Mouse (Mus musculus): ENCODE measurements around the gene Capg.

Gene Capg

GRCm38 (mm10) chr6:72544283-72544987 is at the start of gene Capg:
Gene Capg (plus strand): TSS chr6:72544391.
- 24% methylated on average over 23 of the region's 23 CpGs for WGBS

- 77% methylated on average over 5 of the region's 5 CpGs for WGBS
These were observed 45.2 kb upstream of the Capg start for GRCm38 (mm10) chr6:72498950-72499349.

DNA sequence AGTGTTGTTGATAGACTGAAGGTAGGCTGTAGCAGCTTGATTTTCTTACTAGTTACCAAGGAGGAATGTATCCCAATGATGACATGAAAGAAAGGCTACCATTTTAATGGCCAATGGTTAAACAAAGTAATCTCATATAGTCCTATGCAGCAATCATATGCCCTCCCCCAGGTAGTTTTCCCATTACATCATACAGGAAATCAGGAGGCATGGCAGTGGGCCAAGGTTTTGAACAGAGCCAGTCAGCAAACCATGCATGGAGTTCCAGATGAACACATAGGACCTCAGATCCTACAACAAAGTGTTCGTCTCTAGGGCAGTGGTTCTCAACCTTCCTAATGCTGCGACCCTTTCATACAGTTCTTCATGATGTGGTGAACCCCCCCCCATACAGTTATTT is 40.3 kb upstream of the Capg start:
- WGBS = 79% methylated on average over 2 of the region's 2 CpGs

DNA sequence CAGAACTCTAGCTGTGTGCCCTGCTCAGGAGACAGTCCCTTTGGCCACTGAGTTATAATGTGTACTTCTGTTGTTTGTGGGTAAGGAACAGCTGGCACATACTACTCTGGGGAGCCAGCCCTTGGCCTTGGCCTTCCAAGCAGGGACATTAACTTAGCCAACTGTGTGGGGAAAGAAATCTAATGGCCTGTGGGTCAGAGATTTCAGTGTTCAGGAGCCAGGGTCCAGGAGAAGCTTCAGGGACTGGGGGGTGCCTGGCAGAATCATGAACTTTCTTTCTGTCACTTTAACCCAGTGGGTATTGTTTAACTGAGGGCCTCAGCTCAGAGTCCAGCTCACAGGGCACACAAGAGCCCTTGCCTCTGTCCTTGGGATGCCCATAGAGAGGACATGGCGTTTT is 38.1 kb upstream of the Capg start:
- 83% methylated on average over 1 of the region's 1 CpGs for WGBS

GRCm38 (mm10) chr6:72508596-72508995 is 35.6 kb upstream of the Capg start:
- 80% methylated on average over 4 of the region's 4 CpGs for WGBS

- WGBS = 53% methylated on average over 2 of the region's 2 CpGs
These were observed 34.2 kb upstream of the Capg start for GRCm38 (mm10) chr6:72509872-72510435.

DNA sequence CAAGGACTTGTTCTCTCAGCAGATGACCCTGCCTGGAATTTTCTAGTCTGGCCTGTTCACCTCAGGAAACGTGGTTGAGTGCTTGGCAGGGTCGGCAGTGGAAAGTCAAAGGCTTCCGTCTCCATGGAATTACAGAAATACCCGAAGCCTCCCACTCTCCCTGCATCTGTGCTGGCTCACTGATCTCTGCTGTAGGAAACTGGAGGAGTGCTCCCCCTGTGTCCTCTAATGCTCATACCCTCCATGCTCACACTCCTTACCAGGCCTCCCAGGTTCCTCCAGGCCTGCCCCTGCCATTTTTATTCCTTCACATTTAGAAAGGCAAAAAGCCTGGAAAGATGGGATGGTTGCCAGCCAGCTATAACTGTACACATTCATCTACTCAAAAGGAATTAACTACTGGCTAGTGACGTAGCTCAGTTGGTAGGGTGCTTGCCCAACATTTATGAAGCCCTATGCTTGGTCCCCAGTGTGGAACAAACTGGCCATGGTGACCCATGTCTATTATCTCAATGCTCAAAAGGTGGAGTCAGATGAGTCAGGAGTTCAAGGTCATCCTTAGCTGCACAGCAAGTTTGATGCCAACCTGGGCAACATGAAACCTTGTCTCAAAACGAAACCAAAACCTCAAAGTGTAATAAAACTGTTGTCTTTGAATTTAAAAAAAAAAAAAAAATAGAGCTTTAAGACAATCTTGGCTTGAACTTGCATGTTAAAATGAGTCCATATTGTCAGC is 33.3 kb upstream of the Capg start:
- WGBS = 34% methylated on average over 6 of the region's 6 CpGs

GRCm38 (mm10) chr6:72512386-72513070 is 31.7 kb upstream of the Capg start:
- 8% methylated on average over 33 of the region's 33 CpGs for WGBS

DNA sequence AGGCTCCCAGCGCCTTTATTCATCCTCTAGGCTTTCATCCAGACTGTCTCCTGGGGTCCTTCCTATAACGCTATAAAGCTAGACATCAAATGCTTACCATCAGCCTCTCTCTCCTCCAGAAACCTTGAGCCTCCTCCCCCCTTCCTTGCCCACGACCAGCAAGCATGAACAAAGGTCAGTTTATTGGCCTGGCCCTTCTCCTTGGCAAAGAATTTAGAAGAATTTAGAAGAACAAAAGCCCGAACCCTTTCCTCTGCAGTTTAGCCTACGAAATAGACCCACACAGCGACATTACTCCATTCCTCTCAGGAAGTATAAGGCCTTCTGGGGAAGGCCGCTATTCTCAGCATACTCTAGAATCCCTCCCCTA is 31.1 kb upstream of the Capg start:
- WGBS = 37% methylated on average over 7 of the region's 7 CpGs

- WGBS = 95% methylated on average over 6 of the region's 6 CpGs
These were observed 28.5 kb upstream of the Capg start for GRCm38 (mm10) chr6:72515644-72516043.

- 56% methylated on average over 1 of the region's 1 CpGs for WGBS
These were observed 25.3 kb upstream of the Capg start for GRCm38 (mm10) chr6:72518842-72519241.

DNA sequence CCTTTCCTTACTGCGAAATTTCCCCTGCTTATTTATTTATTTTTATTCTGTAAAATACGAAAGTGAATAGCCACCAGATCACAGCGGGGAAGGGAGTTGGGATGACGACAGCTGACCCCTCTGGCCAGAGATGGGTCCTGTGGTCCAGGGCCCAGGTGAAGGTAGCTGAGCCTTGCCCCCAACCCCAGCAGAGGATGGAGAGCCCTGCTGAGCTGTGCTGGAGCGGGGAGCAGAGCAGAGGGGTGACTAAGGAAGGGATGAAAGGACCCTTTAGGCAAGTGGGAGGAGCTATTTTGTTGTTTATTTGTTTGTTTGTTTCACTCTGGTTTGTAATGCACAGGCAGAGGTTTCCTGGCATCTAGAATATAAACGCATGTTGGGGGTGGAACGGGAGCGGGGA is 24.9 kb upstream of the Capg start:
- 33% methylated on average over 8 of the region's 8 CpGs for WGBS

DNA sequence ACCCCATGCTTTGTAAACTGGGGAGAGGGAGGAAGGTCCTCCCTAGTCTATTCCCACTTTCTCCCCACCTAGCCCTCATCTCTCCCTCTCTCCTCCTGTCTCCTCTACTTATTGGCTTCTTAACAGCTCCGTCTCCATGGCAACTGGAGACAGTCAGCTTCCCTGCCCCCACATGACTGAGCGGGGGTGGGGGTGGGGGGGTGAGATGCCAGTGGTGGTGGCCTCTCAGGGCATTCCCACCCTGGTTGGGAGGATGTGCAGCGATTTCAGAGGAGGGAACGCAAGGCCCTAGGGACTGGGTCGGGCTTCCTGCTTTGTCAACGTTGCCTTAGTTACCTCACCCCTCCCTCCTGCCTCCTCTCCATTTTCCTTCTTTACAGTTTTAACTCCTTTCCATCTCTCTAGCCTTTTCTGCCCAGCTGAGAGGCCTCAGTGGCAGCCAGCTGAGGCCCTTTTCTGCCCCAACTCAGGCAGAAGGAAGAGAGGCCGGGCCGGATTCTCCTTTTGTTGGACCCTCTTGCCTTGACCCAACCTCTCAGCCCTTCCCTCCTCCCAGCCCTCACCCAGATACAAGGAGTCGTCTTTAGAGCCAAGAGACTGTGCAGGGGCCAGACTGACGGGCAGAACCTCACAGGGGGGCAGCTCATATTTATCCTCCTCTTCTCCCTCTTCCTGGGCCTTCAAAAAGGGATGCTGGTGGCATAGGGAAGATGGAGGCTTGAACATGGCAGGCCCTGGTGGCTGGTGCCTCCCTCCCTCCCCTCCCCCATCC is 24.1 kb upstream of the Capg start:
- 13% methylated on average over 10 of the region's 10 CpGs for WGBS

DNA sequence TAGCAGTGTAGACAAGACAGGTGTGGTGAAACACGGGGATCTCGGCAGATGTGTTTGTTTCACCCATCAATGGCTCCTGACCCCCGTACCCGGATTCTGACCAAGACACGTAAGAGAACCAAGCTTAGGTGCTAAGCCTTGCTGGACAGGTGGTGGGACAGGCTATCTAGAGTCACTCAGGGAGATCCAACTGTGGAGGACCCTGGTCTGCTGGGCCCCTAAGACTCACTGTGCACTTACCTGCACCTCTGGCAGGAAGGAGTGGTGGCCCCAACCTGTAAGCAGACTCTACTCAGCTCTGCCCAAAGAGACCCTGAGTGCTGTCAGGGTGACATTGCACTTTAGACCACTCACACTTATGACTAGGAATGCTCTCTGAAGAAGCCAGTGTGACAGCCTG is 23.3 kb upstream of the Capg start:
- WGBS = 99% methylated on average over 5 of the region's 5 CpGs

- WGBS = 92% methylated on average over 5 of the region's 5 CpGs
These were observed 22.6 kb upstream of the Capg start, which contains the start of gene Sh2d6 for GRCm38 (mm10) chr6:72521607-72522006. Gene Sh2d6 (minus strand): TSS chr6:72521707.

DNA sequence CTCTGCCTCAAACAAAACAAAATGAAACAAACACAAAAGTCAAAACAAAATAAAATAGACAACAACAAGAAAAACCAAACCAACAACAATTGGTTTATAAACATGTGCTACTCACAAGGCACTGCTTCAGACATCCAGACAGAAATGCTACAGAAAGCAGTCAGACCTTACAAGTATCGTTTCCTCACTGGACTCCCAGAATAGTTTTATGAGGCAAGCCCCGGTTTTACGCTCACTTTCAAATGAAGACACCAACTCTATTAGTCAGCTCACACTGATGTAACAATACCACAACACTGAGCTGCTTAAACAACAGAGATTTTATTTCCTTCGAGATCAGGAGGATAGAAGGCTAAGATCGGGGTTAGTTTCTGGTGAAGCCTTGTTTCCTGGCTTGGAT is 21.9 kb upstream of the Capg start:
- WGBS = 61% methylated on average over 5 of the region's 5 CpGs

- 89% methylated on average over 4 of the region's 4 CpGs for WGBS
These were observed 21.0 kb upstream of the Capg start for GRCm38 (mm10) chr6:72523222-72523621.

DNA sequence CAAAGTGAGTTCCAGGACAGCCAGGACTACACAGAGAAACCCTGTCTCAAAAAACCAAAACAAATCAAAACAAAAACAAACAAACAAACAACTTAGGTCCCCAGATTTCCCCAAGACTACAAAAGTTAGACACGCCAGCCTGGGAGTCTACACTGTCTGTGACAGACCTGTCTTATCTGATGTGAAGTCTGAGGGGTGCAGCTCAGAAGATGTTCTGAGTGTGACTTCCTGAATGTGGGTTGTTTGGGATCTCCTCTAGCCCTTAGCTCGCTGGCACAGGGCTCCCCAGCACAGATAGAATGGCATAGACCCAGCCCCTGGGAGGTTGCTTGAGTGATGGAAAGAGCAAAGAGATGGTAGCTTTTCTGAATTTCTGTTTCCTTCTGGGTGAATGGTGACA is 20.0 kb upstream of the Capg start:
- WGBS = 94% methylated on average over 2 of the region's 2 CpGs

DNA sequence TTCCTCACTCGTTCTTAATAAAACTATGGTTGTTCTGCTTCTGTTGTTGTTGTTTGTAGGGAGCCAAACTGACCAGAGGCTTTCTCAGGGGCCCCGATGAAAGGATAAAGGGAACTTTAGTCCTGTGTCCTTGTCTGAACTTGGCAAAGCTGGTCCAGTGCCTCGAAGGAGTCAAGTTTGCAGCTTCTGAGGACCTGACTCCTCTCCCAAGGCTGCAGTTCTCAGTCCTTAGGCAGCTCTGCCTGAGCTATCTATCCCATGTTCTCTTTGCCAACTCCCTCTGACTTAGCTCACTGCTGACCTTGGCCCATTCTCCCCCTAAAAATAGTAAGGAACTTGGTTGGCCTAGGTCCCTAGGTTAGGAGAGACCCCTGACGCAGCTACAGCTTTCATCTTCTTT is 17.1 kb upstream of the Capg start:
- 79% methylated on average over 4 of the region's 4 CpGs for WGBS

DNA sequence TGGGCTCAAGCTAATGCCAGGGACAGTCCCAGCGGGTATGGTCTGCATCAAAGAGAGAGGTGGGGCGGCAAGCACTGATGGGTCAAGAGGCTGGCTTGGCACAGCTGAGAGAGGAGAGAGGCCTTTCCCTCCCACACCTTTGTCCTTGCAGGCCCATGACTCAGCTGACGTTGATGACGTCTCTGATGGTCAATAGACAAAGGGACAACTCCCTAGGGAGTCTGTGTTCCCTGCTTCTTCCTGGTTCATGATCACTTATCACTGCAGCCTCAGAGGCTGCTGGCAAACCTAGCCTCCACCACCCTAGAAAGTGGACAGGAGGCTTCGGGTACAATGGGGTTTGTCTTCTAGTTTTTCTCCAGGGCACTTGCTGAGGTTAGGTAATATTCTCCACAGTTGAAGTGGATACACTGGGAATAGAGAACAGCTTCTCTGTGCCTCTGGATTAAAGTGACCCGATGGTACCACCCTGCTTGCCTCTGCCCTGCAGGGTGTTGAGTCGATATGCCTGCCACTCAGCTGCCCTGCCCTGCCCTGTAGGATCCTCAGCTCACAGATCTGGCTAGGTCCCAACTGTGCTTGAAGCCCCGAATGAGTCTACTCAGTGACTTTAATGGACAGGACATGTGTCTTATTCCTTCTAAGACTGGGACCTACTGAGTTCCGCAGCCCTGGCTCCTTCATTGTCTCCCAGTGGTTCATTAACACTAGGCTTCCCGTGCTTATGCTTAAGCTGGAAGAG is 15.6 kb upstream of the Capg start:
- 75% methylated on average over 10 of the region's 10 CpGs for WGBS

DNA sequence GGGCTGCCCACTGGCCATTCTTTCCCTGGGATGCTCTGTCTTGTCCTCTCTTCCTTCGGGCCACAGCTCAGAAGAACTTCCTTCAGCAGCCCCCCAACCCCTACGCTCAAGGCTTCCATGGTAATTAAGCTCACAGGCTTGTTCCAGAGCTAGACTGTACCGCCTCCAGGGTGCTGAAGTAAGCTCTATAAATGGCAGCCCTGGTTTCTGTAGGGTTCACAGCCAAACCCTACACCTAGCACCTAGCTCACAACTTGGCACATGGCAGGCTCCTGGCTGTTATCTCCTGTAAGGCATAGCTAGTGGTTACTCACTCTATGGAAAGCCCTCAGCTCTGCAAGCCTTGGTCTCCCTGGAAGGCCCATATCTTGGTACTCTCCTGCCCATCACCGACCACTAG is 11.6 kb upstream of the Capg start:
- WGBS = 68% methylated on average over 4 of the region's 4 CpGs
